Mouse (Mus musculus) left cerebral cortex, adult 9 months (tissue): Measurements from ENCODE around the gene Tgfb3.

Experiments used
- DNase-seq, 2 experiments: peaks; one replicate each; pipeline ENCODE4 v3.0.0; 2022; ENCODE audit warnings: low spot score in 2 of 2

Gene Tgfb3

DNA sequence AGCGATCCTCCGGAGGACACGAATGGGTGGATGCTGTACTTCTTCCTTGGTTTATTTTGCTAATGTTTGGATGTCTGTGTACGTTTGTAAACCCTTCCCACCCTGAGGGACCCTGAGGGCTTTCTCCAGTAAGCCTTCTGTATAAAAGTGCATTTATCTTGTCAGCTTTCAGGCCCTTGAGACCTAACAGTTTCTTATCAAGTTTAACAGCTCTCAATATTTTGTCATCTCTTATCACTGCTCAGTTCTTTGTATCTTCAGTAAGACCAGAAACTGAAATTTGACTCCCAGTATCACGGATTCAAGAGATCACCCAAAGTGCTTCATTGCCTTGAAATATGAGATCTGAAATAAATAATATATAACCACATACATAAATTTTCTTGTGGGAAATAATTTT is 47.9 kb downstream of the Tgfb3 start:
- DNase-seq: no peak

DNA sequence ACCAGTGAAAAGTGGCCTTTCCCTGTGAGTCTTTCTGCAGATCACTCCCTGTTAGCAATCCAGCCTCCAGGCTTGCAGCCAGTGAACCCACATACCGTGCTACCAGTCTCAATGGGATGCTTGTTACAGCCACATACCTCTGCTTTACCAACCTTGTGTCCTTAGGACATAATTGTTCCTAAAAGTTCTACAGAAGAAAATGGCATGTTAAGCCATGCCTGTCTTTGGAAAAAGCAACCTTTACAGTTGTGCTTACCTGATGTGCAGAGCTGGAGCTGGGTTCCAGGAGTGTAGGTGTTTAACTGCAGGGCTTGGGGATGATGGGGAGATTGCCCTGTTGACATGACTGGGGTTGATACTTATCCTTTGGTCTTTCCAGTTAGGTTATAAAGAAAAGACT is 51.1 kb downstream of the Tgfb3 start:
- DNase-seq: no peak

DNA sequence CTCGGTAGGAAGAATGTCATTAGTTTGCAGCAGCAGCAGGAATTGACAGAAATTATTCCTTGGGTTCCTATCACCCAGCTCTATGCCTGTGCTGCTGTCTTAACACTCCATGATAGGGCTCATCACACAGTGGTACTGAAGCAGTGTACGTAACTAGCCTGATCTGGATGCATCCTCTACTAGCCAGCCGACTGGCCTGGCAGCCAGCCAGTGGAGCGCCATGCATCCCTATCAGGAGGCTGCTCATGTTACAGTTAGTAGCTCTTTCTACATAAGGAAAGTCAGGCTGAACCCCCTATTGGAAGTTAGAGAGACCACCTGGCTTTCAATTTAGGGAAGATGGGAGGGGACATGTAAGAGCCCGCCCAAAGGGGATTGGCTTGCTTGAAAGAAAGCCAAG is 51.8 kb downstream of the Tgfb3 start:
- DNase-seq: no peak

DNA sequence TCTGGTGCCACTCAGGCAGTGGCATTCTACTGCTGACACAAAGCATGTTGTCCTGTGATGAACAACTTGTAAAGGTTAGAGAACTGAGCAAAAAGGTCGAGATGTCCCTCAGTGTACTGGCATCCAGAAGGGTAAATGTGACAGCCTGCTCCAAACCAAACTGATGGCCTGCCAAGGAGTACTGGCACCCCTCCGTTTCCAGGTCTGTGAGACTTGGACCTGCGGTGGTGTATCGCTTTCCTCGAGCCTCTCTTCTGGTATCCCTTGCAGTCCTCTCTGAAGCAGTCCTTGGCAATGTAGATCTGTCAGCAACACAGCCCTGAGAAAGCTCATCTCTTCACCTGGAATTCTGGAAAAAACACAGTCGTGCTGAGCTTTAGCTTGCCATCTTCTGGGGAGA is 53.4 kb downstream of the Tgfb3 start:
- no peak for DNase-seq

DNA sequence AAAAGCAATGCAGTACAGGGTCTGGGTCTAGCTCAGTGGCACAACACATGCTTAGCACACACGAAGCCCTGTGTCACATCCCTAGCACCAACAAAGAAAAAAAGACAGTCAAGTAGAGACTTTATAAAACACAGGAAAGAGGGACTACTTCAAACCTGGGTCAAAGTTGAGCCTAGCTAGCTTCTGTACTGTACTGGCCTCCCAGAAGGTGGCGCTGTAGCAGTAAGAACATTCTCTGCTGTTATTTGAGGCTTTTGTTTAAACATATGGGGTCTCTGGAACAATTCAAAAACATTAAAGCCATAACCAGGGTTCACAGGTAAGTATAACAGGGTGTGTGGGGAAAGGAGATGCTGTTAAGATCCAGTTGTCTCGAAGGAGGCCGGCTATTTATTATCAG is 54.4 kb downstream of the Tgfb3 start:
- DNase-seq: no peak

DNA sequence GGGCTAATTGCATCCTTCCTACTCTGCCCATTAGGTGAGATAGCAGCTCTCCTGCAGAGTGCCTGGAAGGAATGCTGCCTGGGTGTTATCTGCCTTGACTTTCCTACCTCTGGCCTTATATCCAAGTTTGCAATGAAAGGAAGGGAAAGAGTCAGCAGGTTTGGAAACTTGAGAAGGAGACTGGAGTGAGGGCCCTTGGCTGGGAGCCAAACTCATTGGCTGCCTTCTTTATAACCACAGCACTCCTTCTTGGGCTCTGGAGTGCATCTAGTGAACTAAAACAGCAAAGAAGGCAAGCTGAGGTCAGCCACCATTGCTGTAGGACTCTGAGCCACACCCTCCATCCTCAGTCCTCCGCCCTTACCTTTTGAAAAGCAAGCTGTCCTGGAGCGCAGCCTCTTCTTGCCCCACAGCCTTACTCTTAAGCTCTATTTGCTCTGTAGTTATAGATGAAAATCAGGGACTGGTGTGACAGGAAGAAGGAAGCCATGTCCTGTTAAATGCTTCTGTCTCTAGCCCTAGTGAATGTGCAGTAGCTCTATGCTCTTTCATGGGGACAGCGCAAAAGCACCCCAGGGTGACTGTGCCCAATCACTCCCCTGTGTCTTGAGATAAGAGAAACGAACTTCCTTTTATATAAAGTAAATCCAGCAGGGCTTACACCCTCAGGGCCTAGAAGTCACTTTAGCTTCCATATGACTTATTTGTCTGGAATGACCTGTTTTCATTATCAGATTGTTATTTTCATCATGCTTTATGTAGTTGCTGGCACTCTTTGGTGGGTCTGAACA is 55.6 kb downstream of the Tgfb3 start:
- DNase-seq: no peak

DNA sequence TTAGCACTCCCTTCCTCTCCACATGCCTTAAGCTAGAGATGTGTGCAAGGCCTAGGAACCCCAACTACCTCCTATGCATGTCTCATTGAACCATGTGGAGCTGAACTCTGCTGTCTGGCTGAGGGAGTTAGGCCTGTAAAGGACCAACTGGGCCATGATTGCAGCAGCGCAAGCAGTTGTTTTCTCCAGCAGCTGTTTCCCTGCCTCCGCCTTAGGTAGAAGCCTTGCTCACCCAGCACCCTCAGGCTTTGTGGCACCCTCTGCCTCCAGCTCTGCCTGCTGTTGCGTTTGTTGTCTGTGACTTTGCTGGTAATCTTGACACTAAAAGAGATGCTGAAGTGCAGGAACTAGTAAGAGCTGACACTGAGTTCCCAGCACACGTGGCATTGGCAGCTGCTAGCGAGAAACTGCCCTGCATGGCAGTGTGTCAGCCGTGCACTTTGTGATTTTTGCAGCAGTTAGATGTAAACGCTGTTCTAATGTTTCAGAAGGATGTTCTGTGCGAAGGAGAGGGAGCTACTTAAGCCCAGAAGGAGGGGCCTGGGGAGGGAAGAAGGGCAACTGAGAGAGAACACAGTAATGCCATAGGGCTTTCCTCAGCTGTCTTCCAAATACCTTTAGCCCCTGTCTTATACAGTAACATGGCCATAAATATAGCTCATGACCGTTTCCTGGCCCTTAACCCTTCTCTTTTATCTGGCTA is 56.4 kb downstream of the Tgfb3 start:
- DNase-seq: no peak

DNA sequence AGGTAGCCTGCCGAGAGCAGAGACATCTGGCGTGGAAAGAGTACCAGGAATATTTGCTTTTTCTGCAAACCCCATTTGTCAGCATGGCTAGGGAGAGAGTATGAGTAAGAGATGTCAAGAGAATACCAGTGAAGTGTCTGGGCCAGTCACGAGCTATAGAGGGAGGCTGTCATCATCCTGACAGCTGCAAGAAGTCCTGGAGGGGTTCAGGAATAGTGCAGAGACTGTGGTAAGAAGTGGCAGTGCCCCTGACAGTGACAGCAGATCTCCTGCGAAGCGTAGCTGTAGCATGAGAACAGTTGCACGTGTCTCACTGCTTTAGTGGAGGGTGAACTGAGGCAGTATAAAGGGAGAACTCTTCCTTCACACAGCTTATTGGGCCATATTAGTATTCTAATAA is 57.3 kb downstream of the Tgfb3 start:
- DNase-seq: no peak

DNA sequence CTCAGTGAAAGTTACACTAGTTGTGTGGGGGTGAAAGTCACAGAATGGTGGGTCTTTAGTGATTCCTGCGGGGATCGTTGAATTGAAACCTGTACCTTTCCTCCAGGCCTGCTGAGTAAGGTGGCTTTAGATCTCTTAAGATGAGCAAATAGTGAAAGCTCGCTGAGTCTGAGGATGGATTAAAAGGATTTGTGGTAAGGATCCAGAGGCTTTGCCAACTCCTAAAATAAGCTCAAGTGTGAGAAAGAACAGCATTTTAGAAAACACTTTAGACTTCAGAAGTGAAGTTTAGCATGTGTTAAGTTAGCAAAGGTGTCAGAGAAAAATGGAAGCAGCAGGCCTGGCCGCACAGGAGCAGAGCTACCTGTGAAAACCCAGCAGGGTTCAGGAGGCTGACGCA is 61.5 kb downstream of the Tgfb3 start:
- DNase-seq: no peak

DNA sequence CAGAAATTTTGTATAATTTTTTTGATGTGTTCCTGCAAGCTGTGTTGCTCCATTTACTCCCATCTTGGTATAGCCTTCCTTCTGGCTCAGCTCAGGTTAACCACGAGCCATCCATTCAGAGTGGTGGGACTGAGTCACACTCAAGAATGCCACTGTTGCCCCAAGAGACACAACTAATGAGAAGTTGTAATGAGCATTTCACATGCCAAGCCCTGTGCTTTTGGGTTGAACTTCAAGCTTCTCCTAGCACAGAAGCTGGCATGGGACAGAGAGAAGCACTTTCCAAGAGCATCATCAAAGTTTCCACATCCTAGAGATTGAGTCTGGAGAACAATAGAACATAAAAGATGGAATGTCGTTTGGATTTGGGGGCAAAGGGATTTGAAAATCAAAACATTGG is 63.7 kb downstream of the Tgfb3 start:
- no peak for DNase-seq

DNA sequence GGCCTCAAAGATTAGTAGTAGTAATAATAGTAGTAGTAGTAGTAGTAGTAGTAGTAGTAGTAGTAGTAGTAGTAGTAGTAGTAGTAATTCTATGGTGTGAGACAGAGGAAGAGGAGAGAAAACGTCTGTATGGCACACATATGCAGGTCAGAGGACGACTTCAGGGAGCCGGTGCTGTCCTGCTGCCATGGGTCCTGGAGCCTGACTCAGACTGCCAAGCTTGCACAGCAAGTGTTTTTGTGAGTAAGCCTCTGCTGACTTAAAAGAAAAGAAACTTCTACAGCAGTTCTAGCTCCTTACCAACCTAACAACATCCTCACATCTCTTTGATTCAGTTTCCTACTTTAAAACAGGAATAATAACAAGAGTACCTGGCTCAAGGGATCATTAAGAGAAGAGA is 64.2 kb downstream of the Tgfb3 start:
- DNase-seq: no peak

DNA sequence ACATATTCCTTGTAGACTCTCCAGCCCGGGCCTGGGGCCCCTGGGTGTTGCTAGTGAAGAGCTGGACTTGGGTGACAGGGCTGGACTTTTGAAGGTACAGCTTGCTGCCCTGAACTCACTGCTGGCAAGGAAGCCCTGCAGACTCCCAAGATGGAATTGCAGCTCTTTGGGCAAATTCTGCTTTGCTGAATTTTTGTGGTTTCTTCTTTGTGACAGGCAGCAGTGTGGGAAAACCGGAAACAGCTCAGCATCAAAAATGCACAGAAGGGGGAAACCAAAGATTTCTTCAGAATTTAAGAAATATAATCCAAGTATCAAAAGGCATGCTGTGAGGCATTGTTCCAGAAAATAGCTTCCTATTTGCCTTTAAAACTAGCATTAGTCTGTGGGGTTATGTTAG is 64.7 kb downstream of the Tgfb3 start:
- no peak for DNase-seq

DNA sequence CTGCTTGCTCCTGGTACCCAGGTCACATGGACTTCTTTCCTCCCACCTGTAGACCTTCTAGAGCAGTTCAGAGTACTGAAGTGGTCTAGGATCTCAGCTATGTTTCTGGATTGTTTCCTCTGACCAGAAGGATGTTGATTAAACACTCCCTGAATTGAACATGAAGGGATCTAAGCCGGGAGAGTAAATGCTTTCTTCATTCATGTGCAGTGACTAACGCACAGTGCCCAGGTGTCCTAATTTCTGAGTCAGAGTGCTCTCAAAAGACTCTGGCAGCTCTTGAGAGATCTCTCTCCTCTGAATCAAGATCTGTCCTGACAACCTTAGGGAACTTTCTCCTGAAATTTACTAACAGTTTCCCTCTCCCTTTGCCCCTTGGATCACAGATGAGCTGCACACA is 66.6 kb downstream of the Tgfb3 start:
- DNase-seq: no peak

DNA sequence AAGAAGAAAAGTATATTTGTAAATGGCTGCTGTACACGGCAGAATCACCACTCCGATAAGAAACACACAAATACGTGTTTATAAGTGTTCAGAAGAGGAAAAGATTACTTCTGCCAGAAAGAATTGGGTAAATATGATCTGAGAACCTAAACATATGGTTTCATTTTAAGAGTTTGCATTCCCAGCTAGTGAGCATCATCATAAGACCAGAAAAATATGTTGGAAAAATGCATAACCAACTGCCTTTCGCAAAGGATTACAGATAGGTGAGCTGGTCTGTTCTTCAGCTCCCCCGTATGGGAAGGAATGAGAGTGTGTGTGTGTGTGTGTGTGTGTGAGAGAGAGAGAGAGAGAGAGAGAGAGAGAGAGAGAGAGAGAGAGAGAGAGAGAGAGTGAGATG is 68.2 kb downstream of the Tgfb3 start:
- DNase-seq: no peak

DNA sequence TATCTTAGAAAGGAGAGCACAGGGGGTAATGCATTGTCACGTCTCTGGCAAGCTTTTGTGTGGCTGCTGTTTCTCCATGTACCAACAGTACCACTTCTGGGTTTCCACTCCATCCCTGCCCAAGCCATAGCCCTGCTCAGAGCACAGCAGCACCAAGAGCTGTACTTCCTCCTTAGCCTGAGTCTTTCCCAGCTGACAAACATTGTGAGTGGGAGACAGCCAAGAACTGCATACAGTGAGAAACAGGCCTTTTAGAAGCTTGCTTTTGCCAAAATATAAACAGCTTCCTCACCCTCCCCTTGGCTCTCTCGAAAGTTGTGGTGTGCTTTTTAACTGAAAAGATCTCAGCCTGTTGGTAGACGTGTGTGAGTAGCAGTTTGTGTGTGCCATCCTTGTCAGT is 71.5 kb downstream of the Tgfb3 start:
- no peak for DNase-seq
